Mouse (Mus musculus) erythroblast, embryonic 14.5 days (primary cell): ENCODE measurements around the gene Malrd1.

Experiments
- GATA1 ChIP-seq: IDR thresholded peaks from 2 replicates; pipeline ENCODE4 v1.6.1; 2012; ENCODE audit warnings: low read length, inconsistent platforms, mixed read lengths
- TAL1 ChIP-seq: IDR thresholded peaks from 3 replicates; pipeline ENCODE4 v1.6.1; 2012; ENCODE audit warnings: low read length, inconsistent platforms, mixed read lengths

DNA sequence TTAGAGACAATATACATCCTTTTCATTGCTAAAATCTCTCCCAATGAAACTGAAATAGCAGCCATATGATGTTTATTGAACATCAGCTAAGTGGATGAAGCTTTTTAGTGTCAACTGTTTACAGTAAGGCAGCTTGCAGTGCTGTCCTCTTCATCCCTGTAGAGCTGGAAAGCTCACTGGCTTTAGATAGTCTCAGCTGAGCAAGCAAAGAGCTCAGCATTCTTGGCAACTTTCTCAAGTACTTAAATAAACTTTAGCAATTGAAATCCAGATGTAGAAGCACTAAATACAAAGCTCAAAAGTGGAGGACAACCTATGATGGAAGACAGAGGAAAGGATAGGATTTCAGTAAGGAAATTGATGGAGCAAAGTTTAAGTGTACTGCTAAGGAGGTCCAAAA lies 626.3 kb downstream of the Malrd1 start:
- TF ChIP-seq TAL1 = no peak
- no peak for TF ChIP-seq GATA1
